Mouse (Mus musculus) thymus, adult 2 months (tissue): ENCODE data around the gene Ampd1.

ENCODE experiments used
- CTCF ChIP-seq: fragments of 200-500 bp; IDR thresholded peaks from 2 replicates; pipeline ENCODE4 v1.5.1; 2012; ENCODE audit warnings: mild to moderate bottlenecking, control low read depth, low read length, moderate library complexity, borderline replicate concordance; ENCODE audit not compliant: control insufficient read depth, poor library complexity, insufficient read depth; ENCODE audit errors: extremely low read depth
- POLR2A ChIP-seq: fragments of 200-500 bp; IDR thresholded peaks from 2 replicates; pipeline ENCODE4 v1.6.1; 2012; ENCODE audit warnings: mild to moderate bottlenecking, low read length, control low read depth, moderate library complexity; ENCODE audit not compliant: control insufficient read depth, poor library complexity, insufficient read depth; ENCODE audit errors: extremely low read depth

GRCm38 (mm10) chr3:103082761-103083160, 8.9 kb downstream of the Ampd1 start:
- TF ChIP-seq CTCF = no peak
- no peak for TF ChIP-seq POLR2A
